Mouse (Mus musculus): Measurements from ENCODE around the gene Coq4. TPM values are rescaled to one million over a fixed set of nuclear protein-coding genes. Genes with fewer than 3 reads are reported as not detected.
"Not testable (repeated sequence)": the region's sequence is repeated elsewhere in the genome, so short reads cannot be mapped to it uniquely, and the experiment has no call there.

Coq4 gene
- total and polyA plus RNA-seq, 2 experiments from 2014 or later = 35.8 to 52.0 TPM

- H3K36me3 ChIP-seq (ENCODE audit: insufficient read depth, low read length) = no peaks in the 10 kb centered on the region
- DNase-seq (ENCODE audit: low spot score) = no peak
- no peak overlapping the region for H3K4me2 ChIP-seq (ENCODE audit: low read depth, low read length)
- H3K4me1 ChIP-seq (ENCODE audit: insufficient read depth, low read length) = no peaks in the 10 kb centered on the region
- ATAC-seq = no peak
- 69% methylated on average over 9 of the region's 9 CpGs for WGBS
- no peak overlapping the region for H3K9ac ChIP-seq (replicated peaks; ENCODE audit: low read length)
- no peaks in the 10 kb centered on the region for H3K9me3 ChIP-seq (ENCODE audit: low read length)
- H3K27ac ChIP-seq = no peak overlapping the region
- H3K4me3 ChIP-seq (ENCODE audit: low read length) = no peak overlapping the region
- no peaks in the 10 kb centered on the region for H3K27me3 ChIP-seq (ENCODE audit: insufficient read depth, low read length)
- TF ChIP-seq CTCF (IDR thresholded peaks at IDR 0.05; ENCODE audit: low read depth) = no peak
Measured at GRCm38 (mm10) chr2:29768901-29769300, 18.4 kb upstream of the Coq4 start.

GRCm38 (mm10) chr2:29770162-29770561 lies 17.1 kb upstream of the Coq4 start:
- H3K36me3 ChIP-seq (ENCODE audit: insufficient read depth, low read length) = no peaks in the 10 kb centered on the region
- DNase-seq (ENCODE audit: low spot score) (no peak), ATAC-seq (no peak)
- no peaks in the 10 kb centered on the region for H3K27me3 ChIP-seq (ENCODE audit: insufficient read depth, low read length)
- no peak overlapping the region for H3K27ac ChIP-seq
- peak; percentile 33 for TF ChIP-seq CTCF (IDR thresholded peaks at IDR 0.05; ENCODE audit: low read depth)
- no peak overlapping the region for H3K4me3 ChIP-seq (ENCODE audit: low read length)
- H3K4me2 ChIP-seq (ENCODE audit: low read depth, low read length) = no peak overlapping the region
- no peaks in the 10 kb centered on the region for H3K9me3 ChIP-seq (ENCODE audit: low read length)
- H3K9ac ChIP-seq (replicated peaks; ENCODE audit: low read length) = no peak overlapping the region
- H3K4me1 ChIP-seq (ENCODE audit: insufficient read depth, low read length) = no peaks in the 10 kb centered on the region

- Histone ChIP-seq H3K27me3 (ENCODE audit: insufficient read depth, low read length) (no peaks in the 10 kb centered on the region), H3K4me2 (ENCODE audit: low read depth, low read length) (no peak overlapping the region), H3K9ac (replicated peaks; ENCODE audit: low read length) (no peak overlapping the region), H3K36me3 (ENCODE audit: insufficient read depth, low read length) (peaks cover 3% of the 10 kb centered on the region), H3K27ac (no peak overlapping the region), H3K4me1 (ENCODE audit: insufficient read depth, low read length) (no peaks in the 10 kb centered on the region), H3K9me3 (ENCODE audit: low read length) (no peaks in the 10 kb centered on the region), H3K4me3 (ENCODE audit: low read length) (no peak overlapping the region)
- WGBS = 81% methylated on average over 8 of the region's 8 CpGs
- DNase-seq (ENCODE audit: low spot score) (no peak), ATAC-seq (no peak)
- TF ChIP-seq CTCF (IDR thresholded peaks at IDR 0.05; ENCODE audit: low read depth) = no peak
Measured at GRCm38 (mm10) chr2:29771611-29772461, 15.5 kb upstream of the Coq4 start.

GRCm38 (mm10) chr2:29773323-29773722 lies 14.0 kb upstream of the Coq4 start:
- no peaks in the 10 kb centered on the region for H3K27me3 ChIP-seq (ENCODE audit: insufficient read depth, low read length)
- H3K27ac ChIP-seq = no peak overlapping the region
- H3K36me3 ChIP-seq (ENCODE audit: insufficient read depth, low read length) = peaks cover 18% of the 10 kb centered on the region
- TF ChIP-seq CTCF (IDR thresholded peaks at IDR 0.05; ENCODE audit: low read depth) = no peak
- no peaks in the 10 kb centered on the region for H3K4me1 ChIP-seq (ENCODE audit: insufficient read depth, low read length)
- no peak overlapping the region for H3K4me3 ChIP-seq (ENCODE audit: low read length)
- DNase-seq (ENCODE audit: low spot score) = no peak
- H3K4me2 ChIP-seq (ENCODE audit: low read depth, low read length) = no peak overlapping the region
- no peak overlapping the region for H3K9ac ChIP-seq (replicated peaks; ENCODE audit: low read length)
- H3K9me3 ChIP-seq (ENCODE audit: low read length) = no peaks in the 10 kb centered on the region
- ATAC-seq = no peak
- WGBS = 92% methylated on average over 4 of the region's 4 CpGs

GRCm38 (mm10) chr2:29781256-29781655 lies 6.0 kb upstream of the Coq4 start:
- H3K27ac ChIP-seq; DNase-seq (ENCODE audit: low spot score); H3K9ac ChIP-seq (replicated peaks; ENCODE audit: low read length); ATAC-seq; H3K27me3 ChIP-seq (ENCODE audit: insufficient read depth, low read length); H3K4me3 ChIP-seq (ENCODE audit: low read length); H3K4me2 ChIP-seq (ENCODE audit: low read depth, low read length); H3K9me3 ChIP-seq (ENCODE audit: low read length); H3K4me1 ChIP-seq (ENCODE audit: insufficient read depth, low read length): not testable (repeated sequence)
- peaks cover 74% of the 10 kb centered on the region for H3K36me3 ChIP-seq (ENCODE audit: insufficient read depth, low read length)
- 94% methylated on average over 2 of the region's 2 CpGs for WGBS

- no peak overlapping the region for H3K4me3 ChIP-seq (ENCODE audit: low read length)
- ATAC-seq (no peak), DNase-seq (ENCODE audit: low spot score) (no peak)
- no peaks in the 10 kb centered on the region for H3K27me3 ChIP-seq (ENCODE audit: insufficient read depth, low read length)
- no peak overlapping the region for H3K4me2 ChIP-seq (ENCODE audit: low read depth, low read length)
- peaks cover 47% of the 10 kb centered on the region for H3K36me3 ChIP-seq (ENCODE audit: insufficient read depth, low read length)
- 69% methylated on average over 4 of the region's 4 CpGs for WGBS
- H3K9ac ChIP-seq (replicated peaks; ENCODE audit: low read length) = no peak overlapping the region
- no peaks in the 10 kb centered on the region for H3K9me3 ChIP-seq (ENCODE audit: low read length)
- no peaks in the 10 kb centered on the region for H3K4me1 ChIP-seq (ENCODE audit: insufficient read depth, low read length)
- TF ChIP-seq CTCF (IDR thresholded peaks at IDR 0.05; ENCODE audit: low read depth) = no peak
- H3K27ac ChIP-seq = no peak overlapping the region
Measured at GRCm38 (mm10) chr2:29784290-29784689, 3.0 kb upstream of the Coq4 start.

Measured in hindbrain, postnatal 0 days (tissue).